Mouse (Mus musculus) spleen, adult 2 months (tissue): ENCODE results near the gene Snx3. TPM values are rescaled to one million over a fixed set of nuclear protein-coding genes. Genes with fewer than 3 reads are reported as not detected.

Source experiments
- DNase-seq, 2 experiments: peaks; one replicate each; pipeline versions ENCODE4 v3.0.0 to v3.0.0-alpha.2; 2012 to 2021; ENCODE audit warnings: low spot score in 2 of 2, low read depth in 1 of 2
- H3K27ac ChIP-seq: fragments of 200-500 bp; 2 replicates; pipeline ENCODE4 v1.5.1; 2012; ENCODE audit warnings: low read length, inconsistent platforms; ENCODE audit not compliant: insufficient read depth
- H3K27me3 ChIP-seq: fragments of 200-500 bp; 2 replicates; pipeline ENCODE4 v1.6.1; 2012; ENCODE audit warnings: mild to moderate bottlenecking, moderate library complexity, low read length, inconsistent platforms; ENCODE audit not compliant: control insufficient read depth, insufficient read depth
- H3K36me3 ChIP-seq: fragments of 200-500 bp; 2 replicates; pipeline ENCODE4 v1.6.1; 2012; ENCODE audit warnings: mild to moderate bottlenecking, low read length, inconsistent platforms; ENCODE audit not compliant: control insufficient read depth, insufficient read depth
- H3K4me1 ChIP-seq: fragments of 200-500 bp; 2 replicates; pipeline ENCODE4 v1.6.1; 2011; ENCODE audit warnings: inconsistent platforms; ENCODE audit not compliant: control insufficient read depth, insufficient read depth, insufficient read length
- H3K4me3 ChIP-seq: fragments of 200-500 bp; 2 replicates; pipeline ENCODE4 v1.5.1; 2011; ENCODE audit warnings: mild to moderate bottlenecking, inconsistent platforms; ENCODE audit not compliant: insufficient read depth, insufficient read length; ENCODE audit errors: extremely low read depth
- CTCF ChIP-seq: fragments of 200-500 bp; IDR thresholded peaks from 2 replicates; pipeline ENCODE4 v1.5.1; 2011; ENCODE audit warnings: mild to moderate bottlenecking, inconsistent platforms; ENCODE audit not compliant: insufficient read depth, insufficient read length, insufficient replicate concordance; ENCODE audit errors: extremely low read depth
- POLR2A ChIP-seq: fragments of 200-500 bp; IDR thresholded peaks from 2 replicates; pipeline ENCODE4 v1.6.1; 2011; ENCODE audit warnings: low read depth, low read length, inconsistent platforms
- WGBS: fragments of 180-500 bp; shearing (Covaris S2); methylation state at CpG from one replicate; pipeline ENCODE4 v1.1.7; 2018; 5-methylcytosine and 5-hydroxymethylcytosine counted together
- polyA plus RNA-seq: library from polyadenylated mRNA; depleted of rRNA; stranded (reverse); fragments of >200 nt; gene quantifications from 2 replicates; pipeline ENCODE4 v1.2.3, GENCODE M21; 2012

Snx3 gene
- polyA plus RNA-seq, 1 experiment = 152 TPM

- WGBS = 45% methylated on average over 1 of the region's 1 CpGs
- no peak overlapping the region for H3K27ac ChIP-seq
- no peaks in the 10 kb centered on the region for H3K4me1 ChIP-seq
- DNase-seq = no peak
- no peak overlapping the region for H3K4me3 ChIP-seq
- TF ChIP-seq POLR2A = no peak
- TF ChIP-seq CTCF = no peak
- H3K27me3 ChIP-seq = no peaks in the 10 kb centered on the region
- H3K36me3 ChIP-seq = no peaks in the 10 kb centered on the region
Measured at GRCm38 (mm10) chr10:42491158-42491557, 10.7 kb upstream of the Snx3 start.

DNA sequence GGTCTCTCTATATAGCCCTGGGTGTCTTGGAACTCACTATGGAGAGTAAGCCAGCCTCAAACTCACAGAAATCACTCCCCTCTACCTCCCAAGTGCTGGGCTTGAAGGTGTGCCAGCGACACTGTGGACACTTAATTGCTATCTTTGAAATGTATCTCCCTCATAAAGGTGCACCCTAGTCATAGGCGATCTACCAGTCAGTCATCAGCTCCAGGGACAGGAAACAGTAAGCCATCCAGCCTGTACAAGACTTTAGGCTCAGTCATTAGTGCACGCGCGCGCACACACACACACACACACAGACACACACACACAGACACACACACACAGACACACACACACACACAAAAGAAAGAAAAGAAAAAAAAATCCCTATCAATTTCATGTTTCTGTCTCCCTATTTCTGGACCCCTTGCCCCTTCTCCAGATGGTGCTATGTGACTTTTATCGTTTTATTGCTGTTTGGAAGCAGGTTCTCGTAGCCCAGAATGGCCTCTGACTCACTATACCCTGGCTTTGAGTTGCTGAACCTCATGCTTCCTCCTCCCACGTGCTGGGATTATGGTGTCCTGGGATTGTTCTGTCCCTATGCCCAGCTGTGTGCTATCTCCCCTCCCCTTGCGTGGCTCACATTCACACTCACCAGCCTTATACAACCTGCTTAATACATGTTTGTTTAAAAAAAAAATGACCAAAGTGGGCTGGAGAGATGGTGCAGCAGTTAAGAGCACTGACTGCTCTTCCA, 9.6 kb upstream of the Snx3 start:
- no peaks in the 10 kb centered on the region for H3K36me3 ChIP-seq
- H3K27ac ChIP-seq = no peak overlapping the region
- WGBS = 91% methylated on average over 10 of the region's 10 CpGs
- TF ChIP-seq POLR2A (no peak), CTCF (no peak)
- H3K27me3 ChIP-seq = no peaks in the 10 kb centered on the region
- H3K4me3 ChIP-seq = no peak overlapping the region
- no peaks in the 10 kb centered on the region for H3K4me1 ChIP-seq
- no peak for DNase-seq

DNA sequence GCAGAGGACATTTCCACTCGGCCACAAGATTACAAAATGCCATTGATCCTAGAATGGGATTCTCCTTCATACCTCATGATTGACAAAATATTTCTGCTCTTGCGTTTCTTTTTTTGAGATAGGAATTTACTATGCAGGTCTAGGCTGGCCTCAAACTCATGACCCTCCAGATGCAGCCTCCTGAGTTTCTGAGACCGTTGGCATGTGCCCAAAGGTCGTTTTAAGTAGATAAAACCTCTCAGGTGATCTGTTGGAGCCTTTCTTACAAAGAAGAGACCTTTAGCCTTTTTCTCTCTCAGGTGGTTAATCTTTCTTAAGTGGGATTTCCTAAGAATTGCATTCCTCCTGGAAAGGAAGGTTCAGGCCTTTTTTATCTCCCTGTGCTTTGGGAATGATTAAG, 8.8 kb upstream of the Snx3 start:
- 82% methylated on average over 4 of the region's 4 CpGs for WGBS
- H3K4me1 ChIP-seq = no peaks in the 10 kb centered on the region

DNA sequence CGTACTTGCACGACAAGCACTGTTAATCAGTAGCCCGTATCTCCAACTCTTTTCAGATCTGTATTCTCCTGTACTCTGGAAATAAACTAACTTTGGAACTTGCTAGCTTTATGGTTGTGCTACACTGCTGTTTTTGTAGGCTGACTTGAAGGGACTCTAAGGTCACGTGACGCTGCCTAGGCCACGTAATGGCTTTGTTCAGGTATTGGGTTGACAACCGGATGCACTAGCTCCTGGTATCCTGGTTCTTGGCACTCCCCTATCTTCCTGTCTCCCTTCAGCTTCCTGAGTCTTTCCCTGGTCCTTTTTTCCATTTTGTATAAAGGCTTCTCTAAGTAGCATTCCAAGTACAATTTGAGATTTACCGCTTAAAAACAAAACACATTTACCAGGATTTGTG, 1.2 kb upstream of the Snx3 start:
- 93% methylated on average over 8 of the region's 8 CpGs for WGBS
- no peaks in the 10 kb centered on the region for H3K36me3 ChIP-seq
- H3K4me3 ChIP-seq = no peak overlapping the region
- DNase-seq = no peak
- no peak for TF ChIP-seq CTCF
- TF ChIP-seq POLR2A = no peak
- no peaks in the 10 kb centered on the region for H3K27me3 ChIP-seq
- 0 out of 2 replicates have a peak, but pooled peaks cover 3% of the 10 kb centered on the region for H3K4me1 ChIP-seq
- no peak overlapping the region for H3K27ac ChIP-seq

More for the DNA sequence above, 8.8 kb upstream of the Snx3 start:
- no peak for TF ChIP-seq CTCF
- no peak for TF ChIP-seq POLR2A
- no peak overlapping the region for H3K27ac ChIP-seq
- DNase-seq = no peak
- no peak overlapping the region for H3K4me3 ChIP-seq
- H3K27me3 ChIP-seq = no peaks in the 10 kb centered on the region
- no peaks in the 10 kb centered on the region for H3K36me3 ChIP-seq

- no peaks in the 10 kb centered on the region for H3K36me3 ChIP-seq
- DNase-seq = no peak
- peak overlapping the region; percentile 78; the same call in 1 of the 2 replicates for H3K4me3 ChIP-seq
- no peak for TF ChIP-seq CTCF
- TF ChIP-seq POLR2A = no peak
- peak overlapping the region; percentile 78 for H3K27ac ChIP-seq
- no peaks in the 10 kb centered on the region for H3K27me3 ChIP-seq
- WGBS = 71% methylated on average over 5 of the region's 5 CpGs
- 0 out of 2 replicates have a peak, but pooled peaks cover 3% of the 10 kb centered on the region for H3K4me1 ChIP-seq
Measured at GRCm38 (mm10) chr10:42501161-42501560, 669 bp upstream of the Snx3 start.

DNA sequence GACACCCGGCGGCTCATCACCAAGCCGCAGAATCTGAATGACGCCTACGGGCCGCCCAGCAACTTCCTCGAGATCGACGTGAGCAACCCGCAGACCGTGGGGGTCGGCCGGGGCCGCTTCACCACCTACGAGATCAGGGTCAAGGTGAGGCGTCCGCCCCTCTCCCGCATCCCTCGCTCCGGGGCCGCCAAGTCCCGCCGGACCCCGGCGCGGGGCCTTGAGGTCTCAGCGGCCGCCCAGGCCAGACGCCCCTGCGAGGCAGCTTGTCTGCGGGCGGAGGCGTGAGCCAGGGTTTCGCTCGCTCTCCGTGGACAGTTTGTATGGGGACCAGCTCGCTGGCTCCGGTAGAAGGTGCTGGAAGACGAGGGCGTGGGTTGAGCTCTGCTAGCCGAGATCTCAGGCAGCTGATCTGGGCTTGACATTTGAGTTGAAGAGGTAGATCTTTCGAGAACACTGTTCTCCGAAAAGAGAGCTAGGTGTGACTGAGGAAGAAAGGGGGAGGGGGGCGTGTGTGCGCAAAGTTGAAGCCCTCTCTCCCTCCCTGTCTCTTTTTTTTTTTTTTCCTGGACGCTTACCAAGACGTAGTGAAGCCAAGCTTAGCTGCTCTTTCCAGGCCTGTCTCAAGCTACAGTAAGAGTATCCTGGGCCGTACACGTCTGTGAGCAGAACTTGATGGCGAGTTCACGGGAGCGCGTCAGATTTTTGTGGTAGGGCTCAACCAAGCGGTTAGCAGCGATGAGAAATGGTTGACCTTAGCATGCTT, 700 bp downstream of the Snx3 start:
- Histone ChIP-seq H3K27ac (peak overlapping the region; percentile 89), H3K4me1 (peaks cover 3% of the 10 kb centered on the region; the same call in 1 of the 2 replicates), H3K27me3 (no peaks in the 10 kb centered on the region), H3K36me3 (no peaks in the 10 kb centered on the region), H3K4me3 (peak overlapping the region; percentile 78)
- TF ChIP-seq CTCF = no peak
- no peak for TF ChIP-seq POLR2A
- under 1% methylated on average over 54 of the region's 55 CpGs for whole genome bisulfite sequencing
- peak; percentile 51 for DNase-seq

- Histone ChIP-seq H3K27ac (no peak overlapping the region), H3K4me3 (no peak overlapping the region), H3K4me1 (peaks cover 3% of the 10 kb centered on the region; the same call in 1 of the 2 replicates), H3K27me3 (no peaks in the 10 kb centered on the region), H3K36me3 (peaks cover 5% of the 10 kb centered on the region)
- TF ChIP-seq POLR2A (no peak), CTCF (no peak)
- no peak for DNase-seq
- 63% methylated on average over 10 of the region's 10 CpGs for WGBS
Measured at GRCm38 (mm10) chr10:42504096-42504710, 2.4 kb downstream of the Snx3 start.
